Mouse (Mus musculus) kidney, postnatal 25 days (tissue): Measurements from ENCODE around the gene Tedc2.

ENCODE experiments used
- DNase-seq, 2 experiments: peaks; one replicate each; pipeline ENCODE4 v3.0.0; 2021; ENCODE audit warnings: mixed read lengths in 2 of 2

Tedc2 gene

DNA sequence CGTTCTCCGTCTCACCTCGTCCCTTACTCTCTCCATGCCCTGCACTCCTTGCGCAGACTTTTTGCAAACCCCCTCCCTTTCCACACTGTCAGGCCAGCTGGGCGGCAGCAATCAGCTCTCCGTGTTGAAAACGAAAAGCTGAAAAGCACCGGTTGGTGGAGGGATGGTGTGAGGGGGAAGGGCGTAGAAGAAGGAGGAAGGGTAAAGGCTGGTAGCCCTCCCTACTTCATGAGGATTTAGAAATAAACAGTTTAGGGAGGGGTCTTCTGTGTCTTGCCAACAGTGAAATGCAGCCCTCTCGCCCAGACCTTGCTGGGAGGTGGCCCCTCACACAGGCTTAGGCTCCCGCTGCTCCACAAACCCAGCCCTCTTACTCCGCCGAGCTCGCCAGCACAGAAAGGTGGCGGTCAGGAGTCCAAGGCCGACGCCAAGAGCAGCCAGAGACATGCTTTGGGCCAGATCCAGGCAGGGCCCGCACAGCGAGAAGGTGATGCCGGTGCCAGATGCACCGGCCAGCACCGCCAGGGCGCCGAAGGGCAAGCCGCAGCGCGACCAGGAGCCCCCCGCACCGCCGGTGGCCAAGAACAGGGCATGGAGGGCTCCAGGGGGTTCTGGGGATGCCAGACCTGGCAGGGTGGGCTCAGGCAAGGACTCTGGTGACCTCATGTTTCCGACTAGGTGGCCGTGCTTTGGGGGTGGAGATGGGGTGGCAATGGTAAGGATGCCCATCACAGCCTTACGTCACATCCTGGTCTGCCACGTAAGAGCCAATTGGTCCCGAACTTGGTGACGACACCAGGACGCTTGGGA, 8.8 kb downstream of the Tedc2 start:
- DNase-seq: peak; percentile 60 to 79

- DNase-seq: no peak
Observed at GRCm38 (mm10) chr17:24210591-24210990, 10.1 kb downstream of the Tedc2 start.

GRCm38 (mm10) chr17:24209916-24210240, 10.8 kb downstream of the Tedc2 start:
- DNase-seq: no peak

- peak in 1 of 2 experiments; percentile 60 for DNase-seq
Observed at GRCm38 (mm10) chr17:24209043-24209915, 11.4 kb downstream of the Tedc2 start, which contains the start of gene Ntn3. Gene Ntn3, minus strand, starts transcription at chr17:24209531.

GRCm38 (mm10) chr17:24208641-24209042, 12.0 kb downstream of the Tedc2 start:
- DNase-seq: peak; percentile 23 to 60

GRCm38 (mm10) chr17:24207768-24208640, 12.6 kb downstream of the Tedc2 start:
- DNase-seq: no peak

- peak; percentile 58 to 61 for DNase-seq
Observed at GRCm38 (mm10) chr17:24206451-24207351, 13.9 kb downstream of the Tedc2 start.

- DNase-seq: peak; percentile 72
Observed at GRCm38 (mm10) chr17:24205908-24206361, 14.7 kb downstream of the Tedc2 start.

GRCm38 (mm10) chr17:24205284-24205888, 15.3 kb downstream of the Tedc2 start, which contains the start of gene Tbc1d24:
Gene Tbc1d24, minus strand, starts transcription at chr17:24205562.
- peak; percentile 91 to 95 for DNase-seq

GRCm38 (mm10) chr17:24204846-24205245, 15.8 kb downstream of the Tedc2 start:
- DNase-seq: no peak

DNA sequence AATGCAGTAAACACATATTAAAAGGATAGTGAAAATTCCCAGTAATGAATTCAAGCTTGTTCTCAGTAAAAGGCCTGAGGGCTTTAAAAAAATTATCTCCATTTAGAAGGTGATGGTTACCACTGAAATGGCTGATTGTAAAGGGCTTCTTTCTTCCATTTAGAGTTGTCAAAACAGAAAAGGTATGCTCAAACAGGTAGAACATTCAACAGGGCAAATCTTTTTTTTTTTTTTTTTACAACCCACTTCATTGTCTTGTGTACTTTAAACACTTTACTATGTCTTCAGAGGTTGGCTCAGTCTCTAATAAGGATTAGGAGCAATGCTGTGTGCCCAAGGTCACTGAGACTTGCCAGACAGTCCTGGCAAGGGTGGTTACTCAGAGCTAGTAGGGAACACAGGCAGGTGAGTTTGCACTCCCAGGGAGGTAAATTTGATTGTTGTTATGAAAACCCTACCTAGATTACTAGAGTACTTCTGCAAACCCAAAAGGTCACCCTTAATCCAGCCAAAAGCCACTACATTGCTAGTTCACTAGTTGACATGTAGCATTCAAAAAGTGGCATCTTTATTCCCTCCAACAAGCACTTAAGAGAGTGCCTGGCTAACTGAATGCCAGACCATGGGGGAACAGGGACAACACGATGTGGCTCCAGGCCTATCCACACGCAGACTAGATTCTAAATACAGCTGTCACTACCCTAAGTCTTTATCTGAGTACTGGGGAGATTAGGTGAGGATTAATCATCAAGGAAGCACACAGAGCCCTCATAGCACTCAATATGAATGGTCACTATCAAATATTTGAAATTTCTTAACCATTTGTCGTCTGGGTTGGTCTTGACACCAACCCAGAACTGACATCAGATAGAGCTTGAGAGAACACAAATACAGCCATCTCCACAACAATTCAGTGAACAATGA, 16.8 kb downstream of the Tedc2 start:
- DNase-seq: no peak

- DNase-seq: no peak
Observed at GRCm38 (mm10) chr17:24203068-24203467, 17.6 kb downstream of the Tedc2 start.

DNA sequence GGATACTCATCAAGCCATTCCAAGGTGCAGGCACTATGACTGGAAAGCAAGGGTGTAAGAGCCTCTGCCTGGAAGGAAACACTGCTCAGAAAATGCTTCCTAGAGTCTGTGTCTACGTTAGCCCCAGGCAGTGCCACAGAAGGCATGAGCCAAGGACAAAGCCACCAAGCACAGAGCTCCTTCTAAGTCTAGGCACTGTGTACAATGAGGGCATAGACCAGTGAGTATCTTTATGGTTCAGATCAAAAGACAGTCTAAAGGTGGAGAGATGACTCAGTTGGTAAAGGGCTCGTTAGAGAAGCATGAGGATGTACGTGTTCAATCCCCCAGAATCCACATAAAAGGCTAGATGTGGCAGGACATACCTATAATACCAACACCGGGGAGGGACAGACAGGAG, 19.6 kb downstream of the Tedc2 start:
- no peak for DNase-seq

DNA sequence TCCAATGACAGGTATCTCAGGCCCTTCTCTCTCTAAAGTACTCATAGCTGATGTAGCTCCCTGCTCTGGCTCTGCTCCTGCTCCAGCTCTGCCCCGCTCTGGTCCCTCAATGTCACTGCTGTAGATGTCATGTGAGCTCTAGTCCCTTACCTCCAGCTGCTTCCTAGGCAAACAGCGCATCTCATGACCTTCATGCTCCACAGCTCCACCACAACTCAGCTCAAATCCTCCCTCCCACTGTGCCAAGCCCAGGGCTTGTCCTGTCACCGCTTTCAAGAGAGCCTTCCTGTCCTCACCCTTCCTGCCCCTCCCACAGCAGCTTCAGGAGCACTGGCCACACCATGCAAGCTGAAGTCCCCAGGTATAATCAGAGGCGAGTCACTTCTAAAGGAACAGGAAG, 20.9 kb downstream of the Tedc2 start:
- DNase-seq: peak in 1 of 2 experiments; percentile 59

DNA sequence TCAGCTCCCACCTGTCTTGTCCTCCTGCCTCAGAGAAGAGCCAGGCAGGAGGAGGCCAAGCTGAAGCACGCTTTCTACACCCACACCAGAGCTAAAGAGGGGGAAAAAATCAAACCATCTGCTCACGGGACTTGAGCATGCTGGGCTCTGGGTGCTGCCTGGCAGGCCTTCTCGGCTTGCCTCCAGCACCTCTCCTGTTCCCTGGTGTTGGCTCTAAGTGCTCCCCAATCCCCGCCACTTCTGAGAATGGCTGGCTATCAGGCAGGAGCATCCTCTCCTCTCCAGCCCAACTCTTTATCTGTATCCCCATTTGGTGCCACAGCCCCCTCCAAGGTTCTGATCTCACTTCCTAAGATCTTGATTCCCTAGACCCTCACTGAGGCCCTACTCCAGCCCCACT, 21.4 kb downstream of the Tedc2 start:
- DNase-seq: no peak

DNA sequence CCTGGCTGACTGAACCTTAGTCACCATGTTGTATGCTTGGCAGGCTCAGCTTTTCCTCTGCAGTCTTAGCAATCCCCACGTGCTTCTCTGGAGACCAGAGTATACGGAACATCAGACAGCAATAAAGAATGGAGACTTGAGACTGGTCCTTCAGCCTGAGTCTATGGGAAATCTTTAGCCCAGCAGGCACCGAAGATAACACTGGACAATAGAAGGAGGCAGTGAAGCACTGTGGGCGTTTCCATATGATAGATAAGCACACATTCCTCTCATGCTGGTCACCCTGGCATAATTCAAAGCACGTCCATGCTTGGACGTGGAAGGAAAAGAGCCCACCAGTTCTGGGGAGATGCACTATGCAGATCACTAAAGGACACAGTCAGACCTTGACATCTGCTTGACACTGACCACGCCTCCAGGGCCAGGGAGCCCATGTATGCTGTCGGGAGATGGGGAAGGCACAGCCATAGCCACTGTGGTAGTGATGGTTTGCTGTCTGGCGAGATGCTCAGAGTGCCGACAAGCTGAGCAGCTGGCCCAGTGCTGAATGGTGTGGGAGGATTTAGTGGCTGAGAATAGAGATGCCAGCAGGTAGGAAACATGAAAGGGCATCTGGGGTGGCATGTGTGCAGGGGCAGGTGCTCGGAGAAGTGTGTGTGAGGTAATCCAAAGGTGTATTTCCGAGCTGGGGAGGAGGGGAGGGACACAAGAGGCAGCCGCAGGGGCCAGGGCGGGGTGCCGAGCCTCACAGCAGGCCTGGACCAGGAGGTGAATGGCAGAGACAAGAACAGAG, 23.4 kb downstream of the Tedc2 start:
- DNase-seq: no peak

DNA sequence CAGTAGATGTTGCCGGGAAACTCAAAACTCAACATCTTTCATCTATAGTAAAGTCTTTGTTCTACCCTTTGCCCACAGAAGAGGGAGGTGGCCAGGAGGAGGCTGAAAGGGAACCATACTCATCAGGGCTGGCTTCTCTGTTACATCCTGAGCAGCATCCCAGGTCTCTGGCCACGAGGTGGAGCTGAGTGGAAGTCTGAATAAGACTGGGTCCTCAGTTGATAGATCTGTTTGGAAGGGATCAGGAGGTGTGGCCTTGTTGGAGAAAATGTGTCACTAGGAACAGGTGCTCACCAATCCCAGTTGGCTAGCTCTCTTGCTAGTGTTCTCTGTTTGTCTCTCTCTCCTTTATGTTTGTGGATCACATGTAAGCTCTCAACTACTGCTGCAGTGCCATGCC, 25.3 kb downstream of the Tedc2 start:
- DNase-seq: no peak

GRCm38 (mm10) chr17:24193769-24194168, 26.9 kb downstream of the Tedc2 start:
- no peak for DNase-seq

DNA sequence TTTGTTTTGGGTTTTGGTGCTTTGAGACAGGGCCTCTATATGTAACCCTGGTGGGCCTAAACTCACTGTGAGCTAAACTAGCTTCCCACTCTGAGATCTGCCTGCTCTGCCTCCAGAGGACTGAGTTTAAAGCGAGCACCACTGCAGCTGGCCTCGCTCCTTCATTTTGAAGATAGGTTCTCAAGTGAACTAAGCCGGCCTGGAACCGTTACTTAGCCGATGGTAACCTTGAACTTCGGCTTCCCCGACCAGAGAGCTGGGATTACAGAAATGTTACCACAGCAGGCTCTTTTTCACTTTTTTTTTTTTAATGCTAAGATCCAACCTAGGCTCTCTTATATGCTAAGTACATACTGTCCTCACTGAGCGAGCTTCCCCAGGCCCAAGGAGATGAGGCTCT, 27.4 kb downstream of the Tedc2 start:
- no peak for DNase-seq
